Mouse (Mus musculus): Measurements from ENCODE around the gene Gm42420. TPM values are rescaled to one million over a fixed set of nuclear protein-coding genes. Genes with fewer than 3 reads are reported as not detected.

The Gm42420 gene
- polyA plus RNA-seq, 1 experiment = not detected

DNA sequence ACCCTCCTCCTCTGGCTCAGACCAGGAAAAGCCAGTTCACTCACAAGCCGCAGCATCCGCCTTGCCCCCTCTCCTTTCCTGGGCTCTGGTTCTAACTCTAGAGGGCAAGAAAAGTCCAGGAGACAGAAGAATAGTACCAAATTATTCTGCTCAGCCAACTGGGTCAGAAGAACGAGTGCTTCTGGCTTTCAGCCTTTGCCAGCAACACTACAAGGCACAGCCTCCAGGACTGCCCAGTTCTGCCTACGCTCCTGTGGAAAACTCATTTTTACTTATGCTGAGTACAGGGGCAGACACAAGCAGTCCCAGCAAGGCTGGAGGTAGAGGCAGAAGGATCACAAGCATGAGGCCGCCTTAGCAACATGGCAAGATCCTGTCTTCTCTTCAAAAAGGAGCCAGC lies 37.5 kb upstream of the Gm42420 start:
- no peaks in the 10 kb centered on the region for H3K4me1 ChIP-seq (ENCODE audit: control insufficient read depth)
- H3K27me3 ChIP-seq (ENCODE audit: control insufficient read depth) = no peaks in the 10 kb centered on the region
- no peaks in the 10 kb centered on the region for H3K36me3 ChIP-seq (ENCODE audit: control insufficient read depth)
- TF ChIP-seq GATA1 (IDR thresholded peaks at IDR 0.05; ENCODE audit: low read length) = no peak
- TF ChIP-seq TAL1 (IDR thresholded peaks at IDR 0.05; ENCODE audit: low read length) = no peak
- H3K9me3 ChIP-seq (ENCODE audit: control insufficient read depth, low read length) = no peaks in the 10 kb centered on the region
- no peak overlapping the region for H3K4me3 ChIP-seq (replicated peaks)

DNA sequence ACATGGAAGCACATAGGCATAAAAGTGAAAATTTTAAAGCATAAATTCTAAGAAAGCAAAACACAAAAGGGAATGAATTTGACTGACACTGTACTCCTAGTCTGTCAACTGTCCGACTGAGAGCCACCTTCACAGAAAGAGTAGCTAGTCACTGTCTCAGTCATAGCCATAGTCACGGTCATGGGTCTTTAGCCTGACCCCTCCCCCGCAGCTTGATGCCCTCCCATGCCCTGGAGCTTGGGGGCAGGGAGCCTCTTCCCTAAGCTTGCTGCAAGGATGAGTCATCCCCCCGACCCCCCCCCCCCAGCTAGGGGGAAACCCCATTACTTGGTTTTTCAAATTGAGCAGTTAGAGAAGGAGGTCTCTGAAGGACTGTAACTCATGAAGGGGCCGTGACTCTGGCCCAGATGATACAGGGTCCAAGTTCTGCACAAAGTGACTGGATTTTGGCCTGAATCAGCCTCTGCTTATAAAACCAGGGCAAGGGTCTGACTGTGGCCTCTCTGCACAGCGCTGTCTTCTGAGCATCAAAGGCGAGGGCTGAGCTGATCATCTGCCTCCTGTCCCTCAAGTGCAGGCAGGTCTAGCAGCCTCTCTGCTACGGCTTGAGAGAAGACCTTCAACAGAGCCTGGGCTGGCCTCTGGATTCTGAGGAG lies 33.4 kb upstream of the Gm42420 start:
- Histone ChIP-seq H3K9me3 (ENCODE audit: control insufficient read depth, low read length) (no peaks in the 10 kb centered on the region), H3K27me3 (ENCODE audit: control insufficient read depth) (peaks cover 32% of the 10 kb centered on the region), H3K4me1 (ENCODE audit: control insufficient read depth) (no peaks in the 10 kb centered on the region), H3K4me3 (replicated peaks) (no peak overlapping the region), H3K36me3 (ENCODE audit: control insufficient read depth) (no peaks in the 10 kb centered on the region)
- TF ChIP-seq GATA1 (IDR thresholded peaks at IDR 0.05; ENCODE audit: low read length) (no peak), TAL1 (IDR thresholded peaks at IDR 0.05; ENCODE audit: low read length) (no peak)

DNA sequence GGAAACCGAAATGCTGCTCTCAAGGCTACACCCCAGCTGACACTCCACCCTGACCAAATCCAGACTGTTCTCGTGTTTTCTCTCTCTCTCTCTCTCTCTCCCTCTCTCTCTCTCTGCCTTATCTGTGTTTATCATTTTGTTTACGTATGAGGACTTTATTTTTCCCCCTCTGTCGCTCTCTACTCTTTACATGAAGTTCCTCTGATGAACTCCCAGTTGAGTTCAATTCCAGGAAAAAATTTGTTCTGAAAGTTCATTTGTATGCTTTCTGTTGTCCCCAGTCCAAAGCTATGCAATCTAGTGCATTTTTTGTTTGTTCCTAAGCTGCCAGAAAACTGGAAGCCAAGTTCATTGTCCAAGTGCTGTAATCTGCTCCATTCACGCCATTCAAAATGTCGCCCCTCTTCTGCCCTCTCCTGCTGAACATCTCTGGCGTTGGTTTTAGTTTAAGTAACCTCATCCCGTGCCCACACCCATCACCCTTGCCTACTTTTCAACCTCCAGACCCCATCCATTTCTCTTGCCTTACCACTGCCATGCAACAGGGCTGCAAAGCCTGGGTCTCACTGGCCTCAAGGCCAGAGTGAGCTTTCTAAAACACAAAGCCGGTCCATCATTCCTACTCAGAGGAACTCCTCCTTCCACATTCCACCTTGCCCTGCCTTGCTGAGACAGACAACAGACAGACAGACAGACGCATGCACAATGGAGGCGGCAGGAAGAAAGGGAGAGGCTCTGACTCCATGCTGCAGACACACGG lies 30.5 kb upstream of the Gm42420 start:
- H3K36me3 ChIP-seq (ENCODE audit: control insufficient read depth) = no peaks in the 10 kb centered on the region
- peaks cover 61% of the 10 kb centered on the region for H3K27me3 ChIP-seq (ENCODE audit: control insufficient read depth)
- no peaks in the 10 kb centered on the region for H3K4me1 ChIP-seq (ENCODE audit: control insufficient read depth)
- no peak overlapping the region for H3K4me3 ChIP-seq (replicated peaks)
- no peak for TF ChIP-seq GATA1 (IDR thresholded peaks at IDR 0.05; ENCODE audit: low read length)
- TF ChIP-seq TAL1 (IDR thresholded peaks at IDR 0.05; ENCODE audit: low read length) = no peak
- H3K9me3 ChIP-seq (ENCODE audit: control insufficient read depth, low read length) = no peaks in the 10 kb centered on the region

DNA sequence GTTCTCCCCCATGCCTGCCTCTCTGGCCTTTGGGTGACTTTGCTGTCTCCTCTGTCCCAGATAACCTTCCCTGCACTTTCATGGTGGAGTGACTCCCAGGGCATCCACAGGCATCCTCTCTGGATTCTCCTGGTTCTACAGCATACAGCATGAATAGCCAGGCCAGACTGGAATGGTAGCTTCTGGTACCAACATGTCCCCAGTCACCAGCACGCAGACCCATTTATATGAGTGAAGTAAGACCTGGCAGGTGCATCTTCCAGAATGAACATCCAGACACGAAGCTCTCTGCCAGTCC lies 30.0 kb upstream of the Gm42420 start:
- Histone ChIP-seq H3K27me3 (ENCODE audit: control insufficient read depth) (peaks cover 62% of the 10 kb centered on the region), H3K9me3 (ENCODE audit: control insufficient read depth, low read length) (no peaks in the 10 kb centered on the region), H3K36me3 (ENCODE audit: control insufficient read depth) (no peaks in the 10 kb centered on the region), H3K4me1 (ENCODE audit: control insufficient read depth) (no peaks in the 10 kb centered on the region), H3K4me3 (replicated peaks) (no peak overlapping the region)
- TF ChIP-seq GATA1 (IDR thresholded peaks at IDR 0.05; ENCODE audit: low read length) (no peak), TAL1 (IDR thresholded peaks at IDR 0.05; ENCODE audit: low read length) (no peak)

DNA sequence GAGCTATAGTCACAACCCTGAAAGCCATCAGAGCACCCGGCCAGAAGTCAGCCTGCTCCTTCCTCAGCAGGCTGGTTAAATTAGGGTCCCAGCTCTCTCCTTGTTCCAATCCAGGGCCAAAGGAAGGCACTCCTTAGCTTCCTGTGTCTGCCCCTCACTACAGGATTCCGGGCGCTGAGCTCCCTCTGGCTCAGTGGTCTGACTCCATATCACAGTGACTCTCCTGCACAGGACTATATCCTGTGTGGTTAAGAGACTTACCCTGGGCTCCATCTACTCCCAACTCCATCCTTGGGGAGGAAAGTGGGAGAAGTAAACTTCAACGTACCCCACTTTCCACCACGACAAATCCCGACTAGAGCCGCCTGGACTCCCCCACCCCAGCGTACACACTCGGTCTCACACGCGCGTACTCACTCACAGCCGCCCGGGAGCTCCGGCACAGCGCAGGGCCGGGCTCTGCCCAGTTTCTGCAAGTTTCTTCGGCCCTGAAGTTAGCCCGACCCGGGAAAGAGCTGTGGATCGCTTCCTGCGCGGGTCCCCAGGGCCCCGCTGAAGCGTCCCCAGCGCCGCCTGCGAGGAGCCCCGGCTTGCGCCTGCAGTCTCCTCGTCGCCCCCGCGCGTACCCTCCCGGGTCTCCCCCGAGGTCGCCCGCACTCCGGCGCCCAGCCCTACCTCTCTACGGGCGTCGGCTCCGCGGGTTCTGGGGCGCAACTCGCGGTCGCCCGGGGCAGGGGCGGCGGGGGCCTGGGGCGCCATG lies 28.5 kb upstream of the Gm42420 start:
- Histone ChIP-seq H3K4me3 (replicated peaks) (peak overlapping the region; percentile 39), H3K27me3 (ENCODE audit: control insufficient read depth) (peaks cover 66% of the 10 kb centered on the region), H3K36me3 (ENCODE audit: control insufficient read depth) (no peaks in the 10 kb centered on the region), H3K4me1 (ENCODE audit: control insufficient read depth) (peaks cover 1% of the 10 kb centered on the region), H3K9me3 (ENCODE audit: control insufficient read depth, low read length) (no peaks in the 10 kb centered on the region)
- TF ChIP-seq GATA1 (IDR thresholded peaks at IDR 0.05; ENCODE audit: low read length) (no peak), TAL1 (IDR thresholded peaks at IDR 0.05; ENCODE audit: low read length) (no peak)

DNA sequence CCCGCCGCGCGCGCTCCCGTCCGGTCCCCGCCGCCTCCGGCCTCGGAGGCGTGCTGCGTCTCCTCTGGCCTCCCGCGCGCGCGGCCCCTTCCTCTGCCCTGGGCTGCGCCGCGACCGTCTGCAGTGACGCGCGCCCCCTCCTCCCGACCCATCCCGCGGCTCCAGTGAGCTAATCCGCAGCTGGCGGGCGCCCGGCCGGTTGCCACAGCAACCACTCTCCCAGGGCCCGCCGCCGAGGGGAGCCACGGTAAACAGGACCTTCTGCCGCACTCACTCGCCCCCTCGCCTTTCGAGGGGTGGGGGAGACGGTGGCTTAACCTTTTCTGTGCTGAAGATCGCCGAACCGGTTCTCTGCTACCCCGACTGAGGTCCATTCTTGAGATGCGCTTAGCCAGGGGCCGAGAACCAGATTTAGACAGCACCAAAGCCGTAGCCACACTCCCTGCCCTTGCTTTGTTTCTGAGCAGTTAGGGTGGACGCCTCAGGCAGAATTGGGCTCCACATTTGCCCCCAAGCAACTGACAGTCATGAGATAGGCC lies 27.8 kb upstream of the Gm42420 start, which contains the start of gene Dennd2a:
Gene Dennd2a, minus strand, starts transcription at position 145 of the 539 bp plus-strand sequence.
- Histone ChIP-seq H3K27me3 (ENCODE audit: control insufficient read depth) (peaks cover 66% of the 10 kb centered on the region), H3K4me3 (replicated peaks) (peak within 1 kb of the TSS; percentile 39)

DNA sequence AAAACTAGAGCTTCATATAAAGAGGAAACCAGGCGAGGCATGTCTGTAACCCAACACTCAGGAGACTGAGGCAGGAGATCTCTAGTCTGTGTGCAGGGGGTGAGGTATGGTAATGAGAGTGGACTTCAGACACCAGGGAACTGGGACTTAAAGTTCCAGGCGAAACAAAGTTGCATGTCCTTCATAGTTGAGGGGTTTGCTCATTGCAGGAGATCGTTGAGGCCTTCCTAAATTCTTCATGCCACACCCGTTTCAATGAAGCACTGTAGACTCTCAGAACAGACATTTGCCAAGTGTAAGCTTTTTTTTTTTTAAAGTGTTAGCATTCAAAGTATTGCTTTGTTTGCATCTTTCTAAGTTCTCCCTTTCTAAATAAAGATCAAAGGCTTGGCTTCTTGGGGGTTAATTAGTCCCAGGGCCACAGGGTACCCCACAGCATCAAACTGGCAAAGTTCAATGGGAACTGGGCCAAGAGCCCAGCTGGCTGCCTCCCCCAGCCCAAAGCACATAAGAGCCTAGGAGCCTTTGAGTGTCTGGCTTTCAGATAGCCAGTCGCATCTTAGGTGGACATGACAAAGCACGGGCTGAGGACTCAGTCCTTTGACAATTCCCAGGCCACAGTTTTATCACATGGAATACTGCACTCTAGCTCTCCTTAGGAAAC lies 26.1 kb upstream of the Gm42420 start:
- peaks cover 60% of the 10 kb centered on the region for H3K27me3 ChIP-seq (ENCODE audit: control insufficient read depth)
- H3K4me1 ChIP-seq (ENCODE audit: control insufficient read depth) = peaks cover 11% of the 10 kb centered on the region
- TF ChIP-seq GATA1 (IDR thresholded peaks at IDR 0.05; ENCODE audit: low read length) = no peak
- TF ChIP-seq TAL1 (IDR thresholded peaks at IDR 0.05; ENCODE audit: low read length) = no peak
- no peaks in the 10 kb centered on the region for H3K9me3 ChIP-seq (ENCODE audit: control insufficient read depth, low read length)
- no peak overlapping the region for H3K4me3 ChIP-seq (replicated peaks)
- H3K36me3 ChIP-seq (ENCODE audit: control insufficient read depth) = no peaks in the 10 kb centered on the region

More for the DNA sequence above, 27.8 kb upstream of the Gm42420 start, which contains the start of gene Dennd2a:
- TF ChIP-seq TAL1 (IDR thresholded peaks at IDR 0.05; ENCODE audit: low read length) (no peak), GATA1 (IDR thresholded peaks at IDR 0.05; ENCODE audit: low read length) (no peak)
- Histone ChIP-seq H3K4me1 (ENCODE audit: control insufficient read depth) (peaks cover 8% of the 10 kb centered on the region), H3K9me3 (ENCODE audit: control insufficient read depth, low read length) (no peaks in the 10 kb centered on the region), H3K36me3 (ENCODE audit: control insufficient read depth) (no peaks in the 10 kb centered on the region)

DNA sequence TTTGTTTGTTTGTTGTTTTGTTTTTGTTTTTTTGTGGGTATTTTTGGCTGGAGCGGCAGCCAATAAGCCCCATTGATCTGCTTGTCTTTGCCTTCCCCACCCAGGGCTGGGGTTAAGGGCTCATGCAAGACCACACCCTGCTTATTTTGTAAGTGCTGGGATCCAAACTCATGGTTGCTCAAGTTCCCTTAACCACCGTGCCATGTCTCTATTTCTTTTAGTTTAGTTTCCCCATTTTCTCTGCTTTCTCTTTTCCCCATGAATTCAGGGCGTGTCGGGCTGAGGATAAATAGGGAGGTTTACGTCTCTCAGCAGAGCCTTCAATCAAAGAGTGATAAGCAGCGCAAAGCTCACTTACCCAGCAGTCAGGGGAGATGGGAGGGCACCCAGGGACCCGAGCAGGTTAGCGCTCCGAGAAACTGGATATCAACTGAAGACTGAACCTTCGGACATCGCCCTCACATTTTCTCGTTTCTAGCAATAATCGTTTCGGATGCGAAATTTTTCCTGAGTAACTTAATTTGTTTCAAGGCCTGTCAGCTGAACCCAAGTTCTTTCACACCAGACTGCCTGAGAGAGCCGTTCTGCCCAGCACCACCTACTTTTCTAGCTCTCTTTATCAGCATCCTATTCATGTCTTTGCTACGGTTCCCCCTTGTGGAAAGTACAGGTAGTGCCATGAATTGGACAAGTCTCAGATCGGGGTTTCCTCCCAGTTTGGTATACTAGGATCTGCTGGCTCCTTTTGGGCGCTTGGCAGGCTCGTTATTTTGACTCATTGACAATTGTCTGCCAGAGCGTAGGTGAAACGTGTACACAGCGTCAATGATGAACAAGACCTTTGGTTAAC lies 23.2 kb upstream of the Gm42420 start:
- H3K9me3 ChIP-seq (ENCODE audit: control insufficient read depth, low read length) = no peaks in the 10 kb centered on the region
- peaks cover 11% of the 10 kb centered on the region for H3K4me1 ChIP-seq (ENCODE audit: control insufficient read depth)
- peaks cover 31% of the 10 kb centered on the region for H3K27me3 ChIP-seq (ENCODE audit: control insufficient read depth)
- peak overlapping the region; percentile 28 for H3K4me3 ChIP-seq (replicated peaks)
- TF ChIP-seq TAL1 (IDR thresholded peaks at IDR 0.05; ENCODE audit: low read length) = no peak
- TF ChIP-seq GATA1 (IDR thresholded peaks at IDR 0.05; ENCODE audit: low read length) = no peak
- H3K36me3 ChIP-seq (ENCODE audit: control insufficient read depth) = no peaks in the 10 kb centered on the region

Measured in erythroblast, embryonic 14.5 days (primary cell).